Mouse (Mus musculus): ENCODE results near the gene Atrn.

GRCm38 (mm10) chr2:130971030-130971429 lies 64.7 kb downstream of the Atrn start:
- TF ChIP-seq CTCF (IDR thresholded peaks at IDR 0.05; ENCODE audit: insufficient read depth, low read length): no peak
- TF ChIP-seq POLR2A (IDR thresholded peaks at IDR 0.05; ENCODE audit: borderline replicate concordance, extremely low read depth, low read depth, low read length): no peak

Data from lung, adult 2 months (tissue).